17 mouse cellular contexts compared by ENCODE assay signal in genomic region chr7:81595056-81595455, GRCm38 (mm10).
"Had no signal": no experiment of that assay in that cellular context is flagged by ENCODE, and none has a peak within 500 bp of the region (broad histone marks: within the 10 kb centered on the region; RNA-seq: fewer than 3 reads in every experiment).

No protein-coding gene starts in this region.

- H3K4me2 ChIP-seq: lung, embryonic 15.5 days; midbrain, embryonic 11.5 days; midbrain, embryonic 13.5 days; midbrain, embryonic 15.5 days; neural tube, embryonic 12.5 days; stomach, embryonic 15.5 days had no signal

- H3K4me1 ChIP-seq: lung, embryonic 15.5 days; midbrain, embryonic 13.5 days; midbrain, embryonic 15.5 days; neural tube, embryonic 12.5 days; stomach, embryonic 15.5 days had no signal

- ATAC-seq: lung, postnatal 0 days; midbrain, embryonic 13.5 days; midbrain, embryonic 15.5 days had no signal

- H3K27ac ChIP-seq: lung, embryonic 15.5 days; macrophage; midbrain, embryonic 13.5 days; midbrain, embryonic 15.5 days; neural tube, embryonic 12.5 days; stomach, embryonic 15.5 days; stomach, postnatal 0 days had no signal

- H3K9ac ChIP-seq: lung, embryonic 15.5 days; midbrain, embryonic 13.5 days; midbrain, embryonic 15.5 days; neural tube, embryonic 12.5 days; stomach, embryonic 15.5 days had no signal

- H3K4me3 ChIP-seq: lung, embryonic 15.5 days; megakaryocyte, embryonic 14.5 days; midbrain, embryonic 13.5 days; midbrain, embryonic 15.5 days; neural tube, embryonic 12.5 days; stomach, embryonic 15.5 days had no signal

- H3K27me3 ChIP-seq: lung, embryonic 15.5 days; megakaryocyte, embryonic 14.5 days; midbrain, embryonic 13.5 days; midbrain, embryonic 15.5 days; neural tube, embryonic 12.5 days; stomach, embryonic 15.5 days had no signal

- H3K9me3 ChIP-seq: lung, embryonic 15.5 days; megakaryocyte, embryonic 14.5 days; midbrain, embryonic 13.5 days; midbrain, embryonic 15.5 days; neural tube, embryonic 12.5 days; stomach, embryonic 15.5 days had no signal

- DNase-seq: lung, adult 2 months; lung, postnatal 14 days; lung, postnatal 36 days; right cerebral cortex, postnatal 14 days; thymus, adult 2 months; thymus, postnatal 25 days; thymus, postnatal 4 days had no signal
